8 mouse cellular contexts compared by ENCODE assay signal in genomic region chr16:8494268-8494667, GRCm38 (mm10). TPM values are rescaled to one million over a fixed set of nuclear protein-coding genes. Genes with fewer than 3 reads are reported as not detected.
DNase-seq lines count a peak whose midpoint lies in the region; ATAC-seq and TF ChIP-seq lines count a peak whose summit lies in the region.

No protein-coding gene starts in this region.

- H3K27me3 ChIP-seq in lung, embryonic 14.5 days (ENCODE audit: insufficient read depth, low read length): no peaks in the 10 kb centered on the region

- intact Hi-C loops in heart, postnatal 10 days (cut with DNase I): loop anchor here (1.0 to 10.0 kb wide), 5 partner anchors 81 to 373 kb away; no protein-coding TSS in a partner anchor

- DNase-seq in MN1 (ENCODE audit: low spot score): peak; percentile 84
- peak; percentile 57 for DNase-seq in c-Kit-negative CD71-positive TER-119-positive erythroid progenitor cells, embryonic 14.5 days (ENCODE audit: low read depth, low spot score)
- DNase-seq in heart, postnatal 10 days: peak; percentile 77 to 84
- peak; percentile 74 to 78 for DNase-seq in kidney, postnatal 4 days
- DNase-seq in lung, embryonic 14.5 days: peak; percentile 88
- DNase-seq in retina, adult 2 months (ENCODE audit: low read depth, low spot score): peak; percentile 49
- peak; percentile 72 for DNase-seq in thymus, postnatal 4 days

- no peak overlapping the region for H3K9ac ChIP-seq in lung, embryonic 14.5 days

- H3K4me1 ChIP-seq in lung, embryonic 14.5 days (ENCODE audit: insufficient read depth): no peaks in the 10 kb centered on the region

- peak; percentile 93 for TF ChIP-seq CTCF in lung, embryonic 14.5 days (IDR thresholded peaks at IDR 0.05; ENCODE audit: low read depth)

- no peak overlapping the region for H3K4me2 ChIP-seq in lung, embryonic 14.5 days

- peak; percentile 87 for ATAC-seq in erythroid progenitor cell, adult 5-6 weeks (replicated peaks; ENCODE audit: low FRiP score, poor library complexity, severe bottlenecking)
- peak; percentile 84 for ATAC-seq in lung, embryonic 14.5 days (ENCODE audit: insufficient read depth)

- H3K36me3 ChIP-seq in lung, embryonic 14.5 days (ENCODE audit: insufficient read depth): peaks cover 9% of the 10 kb centered on the region; the same call in 1 of the 2 replicates

- no peak overlapping the region for H3K27ac ChIP-seq in lung, embryonic 14.5 days (ENCODE audit: low read depth)

- no peaks in the 10 kb centered on the region for H3K9me3 ChIP-seq in lung, embryonic 14.5 days (ENCODE audit: low read depth, low read length)

- no peak overlapping the region for H3K4me3 ChIP-seq in lung, embryonic 14.5 days (ENCODE audit: low read depth, low read length)

- WGBS in lung, embryonic 14.5 days: 18% methylated on average over 4 of the region's 4 CpGs

RNA-seq across cellular contexts. Expression of gene Abat, which starts 19.0 kb away (rescaled TPM):
- 3.4 and 5.0 TPM in 2 replicates for total RNA-seq in erythroid progenitor cell, adult 5-6 weeks (2015; ENCODE audit: low replicate concordance)
- total RNA-seq in erythroid progenitor cell, adult 5-6 weeks (2017; ENCODE audit: low replicate concordance): 0.76 and 2.1 TPM in 2 replicates
- total RNA-seq in heart, postnatal 10 days (2021): 1 to 10 TPM; 4.8 to 6.0 TPM
- polyA plus RNA-seq in lung, embryonic 14.5 days (2014; fragmentation: Nextera tagmentation; extraction: Ambion mirVana): 15.7 and 16.8 TPM in 2 replicates

RNA-seq across cellular contexts. Expression of gene Mettl22, which starts 23.7 kb away (rescaled TPM):
- 2.9 and 6.7 TPM in 2 replicates for total RNA-seq in erythroid progenitor cell, adult 5-6 weeks (2015; ENCODE audit: low replicate concordance)
- 0.13 TPM in 1 of 2 replicates, not detected in the other for total RNA-seq in erythroid progenitor cell, adult 5-6 weeks (2017; ENCODE audit: low replicate concordance)
- 10 to 100 TPM; 28.2 to 30.0 TPM for total RNA-seq in heart, postnatal 10 days (2021)
- polyA plus RNA-seq in lung, embryonic 14.5 days (2014; fragmentation: Nextera tagmentation; extraction: Ambion mirVana): 15.3 and 15.9 TPM in 2 replicates
